Mouse (Mus musculus): ENCODE results near the gene Ube2b. TPM values are rescaled to one million over a fixed set of nuclear protein-coding genes. Genes with fewer than 3 reads are reported as not detected.

Gene Ube2b
- total RNA-seq (2021): 100 to 1,000 TPM; 265 to 312 TPM
- long read RNA-seq, experiment 1, transcript Ube2b-201 (6 exons, 1,792 nt): major isoform, 136 of 183 reads
- long read RNA-seq, experiment 1, transcript Ube2b-202 (7 exons, 585 nt): minor isoform, 13 of 183 reads
- long read RNA-seq, experiment 1, partial matches to known transcripts: 6 of 183 reads
- long read RNA-seq, experiment 1, other reads (novel, unspliced or antisense): 28 of 183 reads
- long read RNA-seq, experiment 2, transcript Ube2b-201 (6 exons, 1,792 nt): major isoform, 81 of 104 reads
- long read RNA-seq, experiment 2, transcript Ube2b-202 (7 exons, 585 nt): minor isoform, 6 of 104 reads
- long read RNA-seq, experiment 2, partial matches to known transcripts: 1 of 104 reads
- long read RNA-seq, experiment 2, other reads (novel, unspliced or antisense): 16 of 104 reads

- DNase-seq: peak; percentile 96 to 97
These were observed at the start of gene Ube2b for GRCm38 (mm10) chr11:52000290-52000962. Gene Ube2b, minus strand, starts transcription at chr11:52000762.

- peak in 1 of 2 experiments; percentile 27 for DNase-seq
These were observed 46.0 kb upstream of the Ube2b start for GRCm38 (mm10) chr11:52046446-52047165.

- DNase-seq: no peak
These were observed 43.6 kb upstream of the Ube2b start for GRCm38 (mm10) chr11:52044156-52044555.

DNA sequence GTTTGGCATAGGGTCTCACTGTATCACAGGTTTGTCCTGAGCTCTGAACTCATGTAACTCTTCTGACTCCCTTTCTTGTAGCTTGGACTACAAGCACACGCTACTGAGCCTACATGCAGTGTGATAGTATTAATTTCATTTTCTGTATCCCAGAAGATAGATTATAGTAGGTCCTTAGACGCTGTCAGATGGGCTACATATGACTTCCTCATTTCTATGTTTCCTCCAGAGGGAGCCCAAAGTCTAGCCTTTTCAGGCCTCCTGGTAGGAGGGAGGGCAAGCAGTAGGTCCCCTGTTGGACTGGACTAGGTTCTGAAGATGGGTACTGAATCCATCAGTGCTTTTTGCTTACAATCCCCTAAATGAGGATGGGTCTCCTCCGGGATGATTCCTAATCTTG lies 42.7 kb upstream of the Ube2b start:
- DNase-seq: peak in 1 of 2 experiments; percentile 17

DNA sequence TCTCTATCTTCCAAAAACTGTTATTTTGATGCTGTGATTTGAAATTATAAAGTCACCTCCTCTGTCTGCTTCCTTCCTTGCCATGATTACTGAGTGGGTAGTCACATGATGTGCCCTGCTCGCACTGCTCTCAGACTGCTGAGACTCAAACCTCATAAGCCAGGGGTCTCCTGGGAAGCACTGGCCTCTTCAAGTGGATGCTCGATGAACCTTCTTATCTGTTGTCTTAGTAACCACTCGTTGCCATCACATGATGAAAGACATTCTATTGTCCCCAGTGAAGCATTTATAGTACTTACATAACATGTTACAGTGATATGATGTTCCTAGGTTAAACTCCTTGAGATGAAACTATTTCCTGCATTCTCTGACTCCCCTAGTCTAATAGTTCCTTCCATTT lies 37.1 kb upstream of the Ube2b start:
- no peak for DNase-seq

- no peak for DNase-seq
These were observed 35.3 kb upstream of the Ube2b start for GRCm38 (mm10) chr11:52035905-52036304.

- peak in 1 of 2 experiments; percentile 8 for DNase-seq
These were observed 33.4 kb upstream of the Ube2b start for GRCm38 (mm10) chr11:52033953-52034352.

DNA sequence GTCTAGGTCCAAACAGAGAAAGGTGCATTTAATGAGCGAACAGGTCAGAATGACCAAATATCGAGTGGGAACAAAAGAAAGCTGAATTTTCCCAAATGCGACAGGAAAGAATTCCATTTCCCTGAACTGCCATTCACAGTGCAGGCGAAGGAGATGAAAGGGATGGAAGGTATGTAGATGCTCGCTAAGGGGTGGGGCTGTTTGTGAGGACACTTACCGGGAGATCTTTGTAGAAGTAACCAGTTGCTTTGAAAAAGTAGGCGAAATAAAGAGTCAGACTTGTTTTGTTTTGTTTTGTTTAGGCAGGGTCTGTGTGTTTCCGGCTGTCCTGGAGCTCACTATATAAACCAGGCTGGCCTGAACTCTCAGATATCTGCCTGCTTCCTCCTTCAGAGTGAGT lies 31.8 kb upstream of the Ube2b start:
- no peak for DNase-seq

DNA sequence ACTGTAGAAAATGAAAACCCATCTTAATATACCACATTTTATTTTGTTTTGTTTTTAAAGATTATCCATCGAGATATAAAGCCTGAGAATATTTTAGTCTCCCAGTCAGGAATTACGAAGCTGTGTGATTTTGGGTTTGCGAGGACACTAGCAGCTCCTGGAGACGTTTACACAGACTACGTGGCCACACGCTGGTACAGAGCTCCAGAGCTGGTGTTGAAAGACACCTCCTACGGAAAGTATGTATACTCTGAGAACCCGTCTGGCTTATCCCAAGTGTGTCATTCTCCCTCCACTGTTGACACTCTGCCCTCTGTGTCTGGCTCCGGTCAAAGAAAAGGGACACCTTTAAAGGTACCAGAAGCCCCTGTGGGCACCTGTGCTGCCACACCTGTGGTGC lies 17.7 kb upstream of the Ube2b start:
- DNase-seq: no peak

DNA sequence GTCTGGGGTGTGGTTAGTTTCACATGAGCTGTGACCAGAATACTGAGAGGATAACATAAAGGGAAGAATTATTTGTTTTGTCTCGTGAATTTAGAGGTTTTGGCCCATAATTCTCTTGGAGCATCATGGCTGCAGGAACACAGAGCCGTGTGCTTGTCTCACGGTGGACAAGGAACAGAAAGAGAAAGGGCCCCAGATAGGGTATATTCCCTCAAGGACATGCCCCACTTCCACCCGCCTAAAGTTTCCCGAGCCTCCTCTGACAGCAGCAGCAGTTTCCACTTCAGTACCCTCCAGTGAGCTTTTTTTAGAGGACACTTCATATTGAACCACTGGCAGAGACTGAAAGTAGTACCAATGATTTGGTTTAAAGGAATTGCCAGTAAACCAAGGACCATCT lies 11.0 kb upstream of the Ube2b start:
- no peak for DNase-seq

GRCm38 (mm10) chr11:52011011-52011410 lies 10.4 kb upstream of the Ube2b start:
- DNase-seq: no peak

DNA sequence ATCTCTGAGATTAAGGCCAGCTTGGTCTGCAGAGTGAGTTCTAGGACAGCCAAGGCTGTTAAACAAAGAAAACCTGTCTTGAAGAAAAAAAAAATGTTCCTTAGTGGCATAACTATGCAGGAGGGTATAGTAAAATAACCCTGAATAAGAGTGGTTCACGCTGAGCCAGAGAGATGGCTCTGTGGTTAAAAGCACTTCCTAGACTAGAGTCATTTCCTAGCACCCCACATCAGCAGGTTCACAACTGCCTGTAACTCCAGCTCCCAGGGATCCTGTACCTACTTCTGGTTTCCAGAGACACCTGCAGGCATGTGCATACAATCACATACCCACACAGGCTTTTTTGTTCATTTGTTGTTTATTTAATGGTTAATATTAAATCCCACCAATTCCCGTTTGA lies 5.0 kb upstream of the Ube2b start:
- DNase-seq: no peak

DNA sequence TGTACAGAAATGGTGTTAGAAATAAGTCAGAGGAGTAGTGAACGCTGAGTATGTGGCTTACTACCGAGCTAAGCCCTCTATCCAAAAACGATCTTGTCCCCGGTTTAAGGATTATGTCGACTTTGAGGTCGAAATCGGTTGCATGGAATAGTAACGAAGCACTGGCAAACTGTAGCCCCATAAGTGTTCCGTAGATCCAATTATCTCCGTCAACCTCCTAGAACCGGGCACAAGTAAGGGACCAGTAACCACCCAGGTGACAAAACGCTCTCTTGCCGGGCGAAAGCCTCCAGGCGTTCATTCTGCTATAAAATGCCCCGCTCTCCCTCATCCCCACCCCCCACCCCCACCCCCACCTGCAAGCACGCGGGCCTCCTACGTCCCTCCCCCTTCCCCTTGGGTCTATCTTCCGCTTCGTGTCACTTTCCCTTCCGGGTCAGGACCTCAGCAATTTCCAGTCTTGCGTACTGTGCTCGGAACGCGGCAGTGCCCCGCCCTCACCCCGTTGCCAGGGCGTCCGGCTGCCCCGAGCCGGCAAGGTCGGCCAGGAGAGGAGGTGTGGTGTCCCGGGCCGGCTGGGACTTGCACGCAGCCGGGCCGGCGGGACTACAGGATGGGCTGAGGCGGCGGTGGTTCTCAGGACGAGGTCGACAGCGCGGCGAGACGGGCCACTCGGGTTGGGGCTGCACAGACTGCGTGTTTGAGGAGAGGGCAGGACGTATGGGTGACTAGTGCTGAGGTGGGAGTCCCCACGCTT lies 3.4 kb upstream of the Ube2b start, which contains the start of gene Cdkl3:
TSS of gene Cdkl3 (plus strand) at position 450 of the 757 bp plus-strand sequence.
- DNase-seq: peak; percentile 95 to 98

DNA sequence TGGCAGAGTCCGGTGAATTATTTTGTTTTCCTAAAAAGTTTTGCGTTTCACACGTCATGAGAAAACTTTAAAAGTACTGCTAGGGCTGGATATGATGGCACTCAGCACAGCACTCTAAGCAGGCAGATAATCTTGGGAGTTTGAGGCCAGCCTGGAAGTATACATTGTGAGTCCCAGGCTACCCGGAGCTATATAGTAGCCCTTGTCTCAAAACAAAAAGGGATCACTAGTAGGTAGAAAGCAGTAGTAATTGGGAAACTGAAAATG lies 2.9 kb upstream of the Ube2b start:
- no peak for DNase-seq

DNA sequence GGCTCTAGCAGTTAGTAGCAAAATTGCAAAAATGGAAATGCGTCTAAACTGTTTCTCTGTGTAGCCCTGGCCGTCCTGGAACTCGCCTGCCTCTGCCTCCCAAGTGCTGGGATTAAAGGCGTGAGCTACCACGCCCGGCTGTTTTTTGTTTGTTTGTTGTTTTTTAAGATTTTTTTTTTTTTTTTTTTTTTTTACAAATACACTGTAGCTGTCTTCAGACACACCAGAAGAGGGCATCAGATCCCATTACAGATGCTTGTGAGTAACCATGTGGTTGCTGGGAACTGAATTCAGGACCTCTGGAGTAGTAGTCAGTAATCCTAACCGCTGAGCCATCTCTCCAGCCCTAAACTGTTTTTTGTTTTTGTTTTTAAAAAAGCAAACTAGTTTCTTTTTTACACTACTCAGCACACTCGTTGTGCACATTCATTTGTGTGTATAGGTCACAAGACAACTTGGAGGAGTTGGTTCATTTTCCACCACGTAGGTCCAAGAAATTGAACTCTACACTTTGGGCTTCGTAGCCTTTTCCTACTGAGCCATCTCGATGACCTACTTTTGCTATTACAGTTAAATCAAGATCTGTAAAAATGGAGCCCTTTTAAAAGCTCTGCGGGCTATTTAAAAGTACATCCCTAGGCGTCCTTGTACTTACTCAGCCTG lies 2.4 kb upstream of the Ube2b start:
- DNase-seq: no peak

DNA sequence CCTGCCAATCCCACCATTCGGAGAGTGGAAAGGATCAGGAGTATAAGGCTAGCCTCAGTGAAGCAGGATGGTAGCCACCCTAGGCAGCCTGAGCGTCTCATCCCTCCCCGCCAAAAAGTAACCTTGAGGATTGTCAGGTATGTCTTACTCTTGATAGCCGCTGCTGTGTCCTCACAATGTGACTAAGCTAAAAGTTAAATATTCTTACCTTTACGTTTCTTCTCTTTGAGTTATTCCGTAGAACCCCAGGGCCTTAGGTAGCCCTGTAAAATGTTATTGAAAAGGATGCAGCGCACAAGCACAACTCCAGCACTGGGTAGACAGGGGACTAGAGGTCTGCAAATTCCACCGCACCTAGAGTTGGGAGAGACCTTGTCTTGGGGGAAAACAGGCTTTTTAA lies 1.3 kb upstream of the Ube2b start:
- DNase-seq: no peak

DNA sequence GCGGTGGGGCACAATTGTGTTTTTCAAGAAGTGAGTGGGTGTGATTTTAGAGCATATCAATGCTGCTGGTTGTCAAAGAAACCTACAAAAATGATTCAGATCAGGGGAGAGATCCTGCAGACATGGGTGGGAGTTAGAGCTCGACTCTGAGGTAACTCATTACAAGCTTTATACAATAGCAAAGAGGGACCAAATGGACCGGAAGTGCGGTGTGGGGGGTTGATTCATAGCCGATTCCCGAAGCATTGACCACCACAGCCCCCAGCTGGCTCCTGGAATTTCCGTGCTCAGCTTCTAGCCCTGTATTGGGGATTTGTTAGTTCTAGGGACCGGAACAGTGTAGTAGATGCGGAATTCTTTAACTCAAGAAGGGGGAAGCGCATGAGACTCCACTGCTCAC lies 779 bp upstream of the Ube2b start:
- DNase-seq: no peak

DNA sequence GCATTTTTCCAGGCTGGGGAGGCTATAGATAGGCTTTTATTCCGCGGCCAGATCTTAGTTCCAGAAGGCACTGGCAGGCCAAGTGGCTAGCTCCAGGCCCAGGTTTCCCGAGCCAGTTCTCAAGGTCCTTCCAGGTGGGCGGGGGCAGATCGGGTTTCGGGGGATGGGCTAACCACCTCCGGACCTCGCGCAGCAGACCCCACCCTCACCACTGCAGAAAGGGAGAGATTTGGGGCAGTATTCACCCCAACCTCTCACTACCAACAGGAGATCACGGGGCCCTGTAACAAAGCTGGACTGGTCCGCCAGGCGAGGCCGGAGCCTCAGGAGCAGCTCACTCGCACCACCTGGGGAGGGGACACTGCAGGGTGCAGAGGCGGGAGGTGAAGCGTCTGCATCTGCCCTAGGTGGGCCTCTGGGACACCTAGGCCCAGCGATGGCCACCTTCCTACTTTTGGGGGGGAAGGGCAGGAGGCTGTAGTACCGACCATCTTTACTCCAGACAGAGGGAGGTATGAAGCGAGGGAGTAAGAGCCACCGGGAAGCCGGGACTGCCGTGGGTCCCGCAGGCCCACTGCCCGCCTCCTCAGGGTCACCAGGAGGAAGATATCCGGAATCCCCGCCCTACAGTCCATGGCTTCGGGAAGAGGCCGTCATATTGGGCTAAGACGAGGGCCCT lies 812 bp downstream of the Ube2b start:
- peak; percentile 84 for DNase-seq

GRCm38 (mm10) chr11:51971644-51972043 lies 28.9 kb downstream of the Ube2b start:
- no peak for DNase-seq

- no peak for DNase-seq
These were observed 31.1 kb downstream of the Ube2b start for GRCm38 (mm10) chr11:51969511-51969910.

- peak in 1 of 2 experiments; percentile 10 for DNase-seq
These were observed 31.7 kb downstream of the Ube2b start for GRCm38 (mm10) chr11:51968896-51969295.
